8 mouse cellular contexts compared by ENCODE assay signal in the genomic region with DNA sequence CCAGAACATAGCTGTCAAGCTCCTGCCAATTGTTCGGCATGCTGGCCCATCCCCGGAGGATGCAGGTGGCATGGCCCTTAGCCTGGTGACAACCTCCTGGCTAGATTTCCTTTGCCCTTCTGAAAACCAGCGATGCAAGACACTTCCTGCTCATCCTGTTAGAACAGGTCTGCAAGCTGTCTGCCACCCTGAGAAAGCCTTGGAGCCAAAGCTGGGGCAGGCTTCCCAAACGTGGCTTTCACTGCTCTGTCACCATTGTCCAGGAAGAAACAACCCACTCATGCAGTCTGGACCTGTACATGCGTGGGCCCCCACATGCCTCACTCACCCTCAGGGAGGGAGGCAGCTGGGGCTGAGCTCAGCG. TPM values are rescaled to one million over a fixed set of nuclear protein-coding genes. Genes with fewer than 3 reads are reported as not detected.
DNase-seq lines count a peak whose midpoint lies in the region; ATAC-seq and TF ChIP-seq lines count a peak whose summit lies in the region.

No protein-coding gene starts in this region.

- no peaks in the 10 kb centered on the region for H3K36me3 ChIP-seq in embryonic facial prominence, embryonic 11.5 days (replicated peaks; ENCODE audit: control insufficient read depth, insufficient read depth, low read depth, low read length)
- H3K36me3 ChIP-seq in midbrain, embryonic 13.5 days = peaks cover 61% of the 10 kb centered on the region
- no peaks in the 10 kb centered on the region for H3K36me3 ChIP-seq in heart, embryonic 11.5 days (ENCODE audit: control insufficient read depth, insufficient read depth, low read length)
- no peaks in the 10 kb centered on the region for H3K36me3 ChIP-seq in heart, adult 2 months (ENCODE audit: control insufficient read depth, insufficient read depth, low read length)

- DNase-seq in gastrocnemius, adult 2 months = no peak
- no peak for DNase-seq in gastrocnemius, postnatal 10 days
- DNase-seq in embryonic facial prominence, embryonic 11.5 days (ENCODE audit: low spot score) = no peak
- DNase-seq in kidney, adult 9 months = peak; percentile 73
- DNase-seq in heart, adult 2 months = no peak

- H3K4me2 ChIP-seq in embryonic facial prominence, embryonic 11.5 days (ENCODE audit: low read depth, low read length) = no peak overlapping the region
- H3K4me2 ChIP-seq in midbrain, embryonic 13.5 days (replicated peaks) = no peak overlapping the region
- no peak overlapping the region for H3K4me2 ChIP-seq in heart, embryonic 11.5 days

- H3K27me3 ChIP-seq in embryonic facial prominence, embryonic 11.5 days (ENCODE audit: control insufficient read depth, insufficient read depth, low read length) = no peaks in the 10 kb centered on the region
- no peaks in the 10 kb centered on the region for H3K27me3 ChIP-seq in midbrain, embryonic 13.5 days
- no peaks in the 10 kb centered on the region for H3K27me3 ChIP-seq in heart, embryonic 11.5 days (ENCODE audit: control insufficient read depth, insufficient read depth, low read length)
- H3K27me3 ChIP-seq in heart, adult 2 months (ENCODE audit: control insufficient read depth, insufficient read depth, low read length) = no peaks in the 10 kb centered on the region

- 53% methylated on average over 6 of the region's 6 CpGs for WGBS in embryonic facial prominence, embryonic 11.5 days
- WGBS in midbrain, embryonic 13.5 days = 39% methylated on average over 6 of the region's 6 CpGs
- 53% methylated on average over 6 of the region's 6 CpGs for WGBS in heart, embryonic 11.5 days (ENCODE audit: insufficient replicate concordance)
- 37% methylated on average over 6 of the region's 6 CpGs for WGBS in heart, adult 2 months

- ATAC-seq in embryonic facial prominence, embryonic 11.5 days (replicated peaks; ENCODE audit: insufficient number of reproducible peaks, low FRiP score, low TSS enrichment, low read depth) = no peak
- ATAC-seq in midbrain, embryonic 13.5 days = peak; percentile 28; the same call in 1 of the 2 replicates
- no peak for ATAC-seq in heart, embryonic 11.5 days (replicated peaks; ENCODE audit: insufficient number of reproducible peaks, low FRiP score, low TSS enrichment)
- no peak for ATAC-seq in megakaryocyte-erythroid progenitor cell, adult 5-6 weeks (replicated peaks; ENCODE audit: low FRiP score, low TSS enrichment, poor library complexity, severe bottlenecking)

- H3K4me3 ChIP-seq in gastrocnemius, adult 2 months = no peak overlapping the region
- no peak overlapping the region for H3K4me3 ChIP-seq in embryonic facial prominence, embryonic 11.5 days (ENCODE audit: low read depth, low read length)
- no peak overlapping the region for H3K4me3 ChIP-seq in midbrain, embryonic 13.5 days (replicated peaks)
- H3K4me3 ChIP-seq in heart, embryonic 11.5 days (ENCODE audit: low read depth, low read length) = no peak overlapping the region
- H3K4me3 ChIP-seq in heart, adult 2 months = no peak overlapping the region

- H3K4me1 ChIP-seq in embryonic facial prominence, embryonic 11.5 days (ENCODE audit: control insufficient read depth, insufficient read depth, low read length) = peaks cover 3% of the 10 kb centered on the region; the same call in 1 of the 2 replicates
- peaks cover 16% of the 10 kb centered on the region for H3K4me1 ChIP-seq in midbrain, embryonic 13.5 days (replicated peaks)
- no peaks in the 10 kb centered on the region; the same call in 1 of the 2 replicates for H3K4me1 ChIP-seq in heart, embryonic 11.5 days (ENCODE audit: control insufficient read depth, insufficient read depth, low read length)
- no peaks in the 10 kb centered on the region for H3K4me1 ChIP-seq in heart, adult 2 months (ENCODE audit: control insufficient read depth, insufficient read depth, low read length)

- no peak for TF ChIP-seq EP300 in heart, adult 2 months (IDR thresholded peaks at IDR 0.05; ENCODE audit: insufficient read depth, low read depth, low read length)

- TF ChIP-seq CTCF in gastrocnemius, adult 2 months (IDR thresholded peaks at IDR 0.05) = no peak
- TF ChIP-seq CTCF in heart, adult 2 months (IDR thresholded peaks at IDR 0.05) = no peak

- no peak for TF ChIP-seq POLR2A in heart, adult 2 months (IDR thresholded peaks at IDR 0.05; ENCODE audit: insufficient read depth, low read depth, low read length)

- intact Hi-C loops in gastrocnemius, adult 2 months (cut with DNase I) = no loop called here
- intact Hi-C loops in heart, adult 2 months (cut with DNase I) = no loop called here

- H3K79me2 ChIP-seq in heart, adult 2 months (replicated peaks; ENCODE audit: control insufficient read depth, insufficient read depth, low read length) = no peaks in the 10 kb centered on the region

- H3K9ac ChIP-seq in embryonic facial prominence, embryonic 11.5 days (replicated peaks; ENCODE audit: low read length) = no peak overlapping the region
- H3K9ac ChIP-seq in midbrain, embryonic 13.5 days (replicated peaks) = no peak overlapping the region
- H3K9ac ChIP-seq in heart, embryonic 11.5 days (ENCODE audit: low read depth, low read length) = no peak overlapping the region
- H3K9ac ChIP-seq in heart, adult 2 months (ENCODE audit: low read depth, low read length) = no peak overlapping the region

- peak overlapping the region; percentile 48 for H3K27ac ChIP-seq in gastrocnemius, adult 2 months
- H3K27ac ChIP-seq in embryonic facial prominence, embryonic 11.5 days (replicated peaks; ENCODE audit: low read depth, low read length) = peak overlapping the region; percentile 43
- H3K27ac ChIP-seq in midbrain, embryonic 13.5 days = peak overlapping the region; percentile 68
- no peak overlapping the region for H3K27ac ChIP-seq in heart, embryonic 11.5 days (ENCODE audit: low read depth, low read length)
- no peak overlapping the region for H3K27ac ChIP-seq in heart, adult 2 months

- H3K9me3 ChIP-seq in embryonic facial prominence, embryonic 11.5 days (replicated peaks; ENCODE audit: control insufficient read depth, low read length) = no peaks in the 10 kb centered on the region
- H3K9me3 ChIP-seq in midbrain, embryonic 13.5 days = no peaks in the 10 kb centered on the region
- H3K9me3 ChIP-seq in heart, embryonic 11.5 days (replicated peaks; ENCODE audit: control insufficient read depth, low read length) = no peaks in the 10 kb centered on the region

RNA-seq across cellular contexts. Expression of gene Mapt, which starts 57.6 kb away (rescaled TPM):
- 10 to 100 TPM; 66.3 to 79.2 TPM for total RNA-seq in gastrocnemius, adult 2 months (2021)
- 10 to 100 TPM; 54.8 to 62.2 TPM for total RNA-seq in gastrocnemius, postnatal 10 days (2021)
- 18.2 and 27.1 TPM in 2 replicates for polyA plus RNA-seq in embryonic facial prominence, embryonic 11.5 days (2014; fragmentation: Nextera tagmentation; extraction: Ambion mirVana)
- polyA plus RNA-seq in midbrain, embryonic 13.5 days (2015; fragmentation: Nextera tagmentation; extraction: Ambion mirVana) = 537 and 610 TPM in 2 replicates
- 0.43 and 0.63 TPM in 2 replicates for polyA plus RNA-seq in heart, embryonic 11.5 days (2014; fragmentation: Nextera tagmentation; extraction: Ambion mirVana)
- total RNA-seq in megakaryocyte-erythroid progenitor cell, adult 5-6 weeks (2014; fragmentation: Nextera tagmentation) = 3.4 and 4.1 TPM in 2 replicates
- total RNA-seq in megakaryocyte-erythroid progenitor cell, adult 5-6 weeks (2017) = 0.23 TPM in 1 of 2 replicates, not detected in the other
- 10 to 100 TPM; 77.9 to 91.6 TPM for total RNA-seq in heart, adult 2 months (2021)
- polyA plus RNA-seq in heart, adult 2 months (2012; rRNA removed) = 30.1 and 40.7 TPM in 2 replicates

Comparison
In these comparisons a context has a peak if more than half of its experiments do, and no peak if none do; other contexts are left out.
1. H3K27ac ChIP-seq: peak in gastrocnemius, adult 2 months (single experiment), embryonic facial prominence, embryonic 11.5 days (single experiment) and midbrain, embryonic 13.5 days (single experiment); none in heart, embryonic 11.5 days (single experiment) and heart, adult 2 months (single experiment).
2. RNA of gene Mapt, which starts 57.6 kb away (total RNA-seq): 77.9 to 91.6 TPM in heart, adult 2 months, 66.3 to 79.2 TPM in gastrocnemius, adult 2 months and 54.8 to 62.2 TPM in gastrocnemius, postnatal 10 days; 0.23 to 4.1 TPM in megakaryocyte-erythroid progenitor cell, adult 5-6 weeks; every median in the first group is over 10 times any median in the second.